Mouse (Mus musculus): ENCODE results near the gene Pum3. TPM values are rescaled to one million over a fixed set of nuclear protein-coding genes. Genes with fewer than 3 reads are reported as not detected.
A peak's percentile ranks its signal among the peaks of the same experiment; 100 is the strongest.

Gene Pum3
- 85.7 and 92.1 TPM in 2 replicates for polyA plus RNA-seq (2016; fragmentation: Nextera tagmentation; extraction: Ambion mirVana)

DNA sequence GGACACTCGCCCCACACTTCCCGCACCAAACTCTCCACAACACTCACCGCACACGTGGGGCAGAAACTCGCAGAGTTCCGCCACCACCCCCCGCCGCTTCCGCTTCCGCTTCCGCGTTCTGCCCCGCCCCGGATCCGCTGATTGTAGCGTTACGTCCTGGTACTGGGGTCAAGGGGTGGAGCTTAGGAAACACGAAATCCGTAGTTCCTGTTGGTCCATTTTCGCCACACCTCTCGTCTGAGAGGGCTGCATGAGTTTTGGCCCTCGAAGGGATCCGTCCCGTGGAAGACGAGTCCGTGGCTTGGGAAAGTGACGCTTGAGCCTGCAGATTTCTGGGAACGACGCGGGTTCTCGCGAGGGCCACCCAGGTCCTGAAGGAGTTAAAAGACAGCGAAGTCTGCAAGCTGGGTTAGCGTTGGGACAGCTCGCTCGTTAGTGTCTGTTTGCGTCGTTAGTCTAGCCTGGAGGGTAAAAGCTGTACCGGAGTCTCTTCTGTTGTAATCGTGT, at the start of gene Pum3:
Pum3 (minus strand) TSS at position 81 of the 507 bp plus-strand sequence.
- no peaks in the 10 kb centered on the region for H3K27me3 ChIP-seq
- H3K4me2 ChIP-seq: peak within 1 kb of the TSS; percentile 87
- peak within 1 kb of the TSS; percentile 81 for H3K4me3 ChIP-seq (replicated peaks)
- H3K9ac ChIP-seq: peak within 1 kb of the TSS; percentile 68
- WGBS: under 1% methylated on average over 40 of the region's 40 CpGs
- ATAC-seq (ENCODE audit: low FRiP score): peak; percentile 97
- peak within 1 kb of the TSS; percentile 82 for H3K27ac ChIP-seq
- H3K9me3 ChIP-seq: no peaks in the 10 kb centered on the region
- peaks cover 18% of the 10 kb centered on the region for H3K4me1 ChIP-seq
- H3K36me3 ChIP-seq (replicated peaks): peaks cover 12% of the 10 kb centered on the region

DNA sequence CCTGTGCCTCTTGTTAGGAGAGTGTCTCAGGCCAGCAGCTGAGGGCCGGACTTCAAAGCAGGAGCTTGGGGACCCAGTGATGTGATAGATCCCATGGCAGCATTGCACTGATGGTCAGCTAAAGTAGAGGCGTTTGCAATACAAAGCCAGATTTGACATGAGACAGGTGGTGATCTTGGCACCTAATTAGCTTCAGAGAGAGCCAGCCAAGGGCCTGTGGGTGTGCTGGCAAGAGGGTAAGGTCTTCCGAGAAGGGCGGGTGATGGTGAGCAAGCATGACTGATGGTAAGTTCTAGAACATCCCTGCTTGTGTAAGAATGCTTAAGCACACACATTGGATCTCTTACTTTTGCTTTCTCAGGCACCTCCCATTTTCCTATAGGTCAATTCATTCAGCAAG, 37.1 kb upstream of the Pum3 start:
- Histone ChIP-seq H3K4me3 (replicated peaks) (no peak overlapping the region), H3K4me2 (no peak overlapping the region), H3K27ac (no peak overlapping the region), H3K4me1 (no peaks in the 10 kb centered on the region), H3K36me3 (replicated peaks) (no peaks in the 10 kb centered on the region), H3K9me3 (no peaks in the 10 kb centered on the region), H3K9ac (no peak overlapping the region), H3K27me3 (no peaks in the 10 kb centered on the region)
- no peak for ATAC-seq (ENCODE audit: low FRiP score)
- WGBS: 87% methylated on average over 4 of the region's 4 CpGs

DNA sequence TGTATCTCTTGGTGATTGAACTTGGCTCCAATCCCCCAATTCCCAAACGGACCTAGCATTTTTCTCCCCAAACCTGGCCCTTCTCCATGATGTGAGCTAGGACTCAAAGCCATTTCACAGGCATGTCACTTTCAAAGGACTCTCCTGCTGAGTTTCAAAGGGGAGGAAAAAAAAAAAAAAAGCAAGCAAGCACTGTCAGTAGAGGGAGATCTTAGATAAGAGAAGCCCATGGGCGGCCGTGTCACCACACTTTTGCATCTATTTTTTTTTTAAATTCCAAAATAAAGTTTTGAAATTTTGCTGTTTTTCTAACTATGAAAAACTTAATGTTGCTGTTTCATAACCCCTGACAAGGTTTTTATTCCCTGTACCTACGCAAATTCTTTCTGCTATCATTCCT, 33.0 kb upstream of the Pum3 start:
- Histone ChIP-seq H3K4me2 (no peak overlapping the region), H3K4me3 (replicated peaks) (no peak overlapping the region), H3K9me3 (no peaks in the 10 kb centered on the region), H3K9ac (no peak overlapping the region), H3K27ac (no peak overlapping the region), H3K36me3 (replicated peaks) (no peaks in the 10 kb centered on the region), H3K27me3 (no peaks in the 10 kb centered on the region), H3K4me1 (no peaks in the 10 kb centered on the region)
- ATAC-seq (ENCODE audit: low FRiP score): no peak
- 78% methylated on average over 4 of the region's 4 CpGs for WGBS

GRCm38 (mm10) chr19:27450458-27450857, 20.8 kb upstream of the Pum3 start:
- ATAC-seq (ENCODE audit: low FRiP score): peak; percentile 20; the same call in 1 of the 2 replicates
- WGBS: 52% methylated on average over 4 of the region's 4 CpGs
- H3K4me1 ChIP-seq: peaks cover 3% of the 10 kb centered on the region; the same call in 1 of the 2 replicates

GRCm38 (mm10) chr19:27447515-27447914, 17.9 kb upstream of the Pum3 start:
- 27% methylated on average over 7 of the region's 7 CpGs for WGBS
- no peak overlapping the region for H3K4me2 ChIP-seq
- peak; percentile 46; the same call in 1 of the 2 replicates for ATAC-seq (ENCODE audit: low FRiP score)
- peaks cover 3% of the 10 kb centered on the region; the same call in 1 of the 2 replicates for H3K4me1 ChIP-seq
- H3K4me3 ChIP-seq (replicated peaks): no peak overlapping the region
- no peaks in the 10 kb centered on the region for H3K9me3 ChIP-seq
- no peak overlapping the region for H3K27ac ChIP-seq
- H3K9ac ChIP-seq: no peak overlapping the region
- no peaks in the 10 kb centered on the region for H3K36me3 ChIP-seq (replicated peaks)
- peaks cover 16% of the 10 kb centered on the region; the same call in 1 of the 2 replicates for H3K27me3 ChIP-seq

More at GRCm38 (mm10) chr19:27450458-27450857, 20.8 kb upstream of the Pum3 start:
- H3K9me3 ChIP-seq: no peaks in the 10 kb centered on the region
- H3K27ac ChIP-seq: no peak overlapping the region
- no peak overlapping the region for H3K4me2 ChIP-seq
- H3K4me3 ChIP-seq (replicated peaks): no peak overlapping the region
- no peaks in the 10 kb centered on the region for H3K36me3 ChIP-seq (replicated peaks)
- H3K27me3 ChIP-seq: peaks cover 14% of the 10 kb centered on the region; the same call in 1 of the 2 replicates
- no peak overlapping the region for H3K9ac ChIP-seq

GRCm38 (mm10) chr19:27441106-27441505, 11.5 kb upstream of the Pum3 start:
- no peak for ATAC-seq (ENCODE audit: low FRiP score)
- H3K4me2 ChIP-seq: no peak overlapping the region
- H3K4me1 ChIP-seq: no peaks in the 10 kb centered on the region
- no peak overlapping the region for H3K9ac ChIP-seq
- 83% methylated on average over 5 of the region's 5 CpGs for WGBS
- H3K27ac ChIP-seq: no peak overlapping the region
- H3K9me3 ChIP-seq: no peaks in the 10 kb centered on the region
- H3K27me3 ChIP-seq: 0 out of 2 replicates have a peak, but pooled peaks cover 5% of the 10 kb centered on the region
- H3K4me3 ChIP-seq (replicated peaks): no peak overlapping the region
- H3K36me3 ChIP-seq (replicated peaks): no peaks in the 10 kb centered on the region

- no peaks in the 10 kb centered on the region for H3K27me3 ChIP-seq
- no peaks in the 10 kb centered on the region for H3K4me1 ChIP-seq
- H3K27ac ChIP-seq: no peak overlapping the region
- no peak overlapping the region for H3K4me2 ChIP-seq
- no peaks in the 10 kb centered on the region for H3K36me3 ChIP-seq (replicated peaks)
- 86% methylated on average over 10 of the region's 10 CpGs for WGBS
- no peak for ATAC-seq (ENCODE audit: low FRiP score)
- no peaks in the 10 kb centered on the region for H3K9me3 ChIP-seq
- H3K9ac ChIP-seq: no peak overlapping the region
- H3K4me3 ChIP-seq (replicated peaks): no peak overlapping the region
Observed at GRCm38 (mm10) chr19:27437982-27438652, 8.5 kb upstream of the Pum3 start.

GRCm38 (mm10) chr19:27430406-27430805, 781 bp upstream of the Pum3 start:
- peak overlapping the region; percentile 68 for H3K9ac ChIP-seq
- ATAC-seq (ENCODE audit: low FRiP score): 0 out of 2 replicates have a peak, but pooled peaks have one; percentile 0
- H3K36me3 ChIP-seq (replicated peaks): peaks cover 6% of the 10 kb centered on the region
- peak overlapping the region; percentile 87 for H3K4me2 ChIP-seq
- H3K27ac ChIP-seq: peak overlapping the region; percentile 82
- WGBS: under 1% methylated on average over 10 of the region's 10 CpGs
- peak overlapping the region; percentile 81 for H3K4me3 ChIP-seq (replicated peaks)
- H3K4me1 ChIP-seq: peaks cover 18% of the 10 kb centered on the region
- no peaks in the 10 kb centered on the region for H3K9me3 ChIP-seq
- H3K27me3 ChIP-seq: no peaks in the 10 kb centered on the region

DNA sequence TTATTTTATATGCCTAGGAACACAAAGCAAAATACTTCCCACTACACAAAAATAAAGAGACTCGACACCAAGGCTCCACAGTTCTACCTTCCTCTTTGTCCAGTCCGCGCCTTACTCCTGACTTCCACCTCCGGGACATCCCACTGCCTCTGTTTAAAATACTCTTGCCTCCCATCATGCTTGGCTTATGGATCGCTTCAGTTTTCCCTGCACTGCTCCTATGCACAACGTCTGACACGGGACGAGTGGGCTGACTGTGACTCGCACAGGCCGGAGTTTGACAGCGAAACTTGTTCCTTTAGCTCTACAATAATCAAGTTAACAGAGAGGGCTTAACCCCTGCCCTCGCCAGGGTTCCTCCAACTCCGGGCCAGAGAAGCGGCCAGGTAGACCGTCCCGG, 344 bp downstream of the Pum3 start:
- Histone ChIP-seq H3K27me3 (no peaks in the 10 kb centered on the region), H3K27ac (no peak overlapping the region; the same call in 1 of the 2 replicates), H3K9me3 (no peaks in the 10 kb centered on the region), H3K4me2 (peak overlapping the region; percentile 82), H3K4me1 (peaks cover 18% of the 10 kb centered on the region), H3K4me3 (replicated peaks) (peak overlapping the region; percentile 81), H3K36me3 (replicated peaks) (peaks cover 17% of the 10 kb centered on the region), H3K9ac (peak overlapping the region; percentile 64)
- ATAC-seq (ENCODE audit: low FRiP score): no peak
- WGBS: 0% methylated on average over 16 of the region's 16 CpGs

DNA sequence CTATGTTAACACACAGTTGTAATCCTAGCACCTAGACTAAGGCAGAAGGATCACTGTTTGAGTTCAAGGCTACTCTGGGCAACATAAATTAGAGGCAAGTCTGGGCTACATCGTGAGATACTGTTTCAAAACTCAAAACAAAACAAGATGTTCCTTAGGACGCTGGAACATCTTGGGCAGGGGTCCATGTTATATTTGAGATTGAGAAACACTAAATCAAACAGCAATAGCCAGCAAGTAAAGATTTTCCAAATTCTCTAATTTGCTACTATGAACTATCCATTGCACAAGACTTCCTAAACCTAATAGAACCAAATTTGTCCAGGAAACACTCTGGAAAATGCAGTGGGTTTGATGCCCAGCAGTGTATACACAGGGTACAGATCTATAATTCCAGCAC, 1.8 kb downstream of the Pum3 start:
- no peak overlapping the region for H3K4me2 ChIP-seq
- H3K27ac ChIP-seq: no peak overlapping the region
- H3K4me1 ChIP-seq: peaks cover 18% of the 10 kb centered on the region
- H3K9ac ChIP-seq: no peak overlapping the region
- no peak for ATAC-seq (ENCODE audit: low FRiP score)
- peaks cover 30% of the 10 kb centered on the region for H3K36me3 ChIP-seq (replicated peaks)
- H3K4me3 ChIP-seq (replicated peaks): no peak overlapping the region
- WGBS: 82% methylated on average over 2 of the region's 2 CpGs
- H3K27me3 ChIP-seq: no peaks in the 10 kb centered on the region
- no peaks in the 10 kb centered on the region for H3K9me3 ChIP-seq

DNA sequence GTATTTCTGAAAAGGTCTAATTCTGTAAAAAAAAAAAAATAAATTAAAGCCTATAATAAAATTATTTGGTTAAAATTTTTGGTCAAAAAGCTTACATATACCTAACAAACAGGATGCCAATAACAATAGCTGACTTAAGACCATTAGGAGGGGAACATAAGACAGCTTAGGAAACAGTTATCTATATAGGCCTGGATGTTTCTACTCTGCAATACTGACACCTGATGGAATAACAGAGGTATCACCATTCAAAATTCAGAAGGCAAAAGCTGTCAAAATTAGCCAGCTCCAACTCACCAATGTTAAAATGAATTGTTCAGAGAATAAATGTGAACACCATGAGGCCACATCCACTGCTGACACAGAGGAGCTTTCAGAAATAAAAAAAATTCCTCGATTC, 3.2 kb downstream of the Pum3 start:
- no peaks in the 10 kb centered on the region for H3K27me3 ChIP-seq

DNA sequence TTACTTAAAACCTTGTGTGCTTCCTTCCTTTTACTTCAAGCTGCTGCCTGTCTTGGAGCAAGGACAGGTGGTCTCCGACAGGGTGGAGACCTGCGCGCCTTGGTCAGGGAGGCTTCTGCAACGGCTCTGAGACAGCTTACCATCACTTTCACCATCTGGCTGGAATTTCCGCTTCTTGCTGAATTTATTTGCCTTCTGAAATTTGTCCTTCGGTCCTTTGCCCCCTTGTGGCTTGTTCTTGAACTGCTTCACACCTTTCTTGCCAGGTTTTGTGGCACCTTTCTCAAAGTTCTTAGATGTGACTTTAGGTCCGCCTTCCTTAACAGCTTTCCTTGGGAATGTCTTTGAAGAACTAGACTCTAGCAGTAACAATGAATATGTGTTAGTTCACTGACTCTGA, 4.0 kb downstream of the Pum3 start:
- no peak overlapping the region for H3K4me2 ChIP-seq
- H3K9ac ChIP-seq: no peak overlapping the region
- ATAC-seq (ENCODE audit: low FRiP score): no peak
- no peaks in the 10 kb centered on the region for H3K27me3 ChIP-seq
- WGBS: 82% methylated on average over 7 of the region's 7 CpGs
- H3K4me1 ChIP-seq: peaks cover 11% of the 10 kb centered on the region
- no peak overlapping the region for H3K27ac ChIP-seq
- no peak overlapping the region for H3K4me3 ChIP-seq (replicated peaks)
- no peaks in the 10 kb centered on the region for H3K9me3 ChIP-seq
- peaks cover 50% of the 10 kb centered on the region for H3K36me3 ChIP-seq (replicated peaks)

More for the DNA sequence above, 3.2 kb downstream of the Pum3 start:
- Histone ChIP-seq H3K9me3 (no peaks in the 10 kb centered on the region), H3K9ac (no peak overlapping the region), H3K4me3 (replicated peaks) (no peak overlapping the region), H3K4me2 (no peak overlapping the region), H3K27ac (no peak overlapping the region), H3K4me1 (peaks cover 18% of the 10 kb centered on the region), H3K36me3 (replicated peaks) (peaks cover 43% of the 10 kb centered on the region)
- 89% methylated on average over 1 of the region's 1 CpGs for WGBS
- ATAC-seq (ENCODE audit: low FRiP score): no peak

- ATAC-seq (ENCODE audit: low FRiP score): no peak
- Histone ChIP-seq H3K27ac (no peak overlapping the region), H3K4me3 (replicated peaks) (no peak overlapping the region), H3K9me3 (no peaks in the 10 kb centered on the region), H3K9ac (no peak overlapping the region), H3K27me3 (no peaks in the 10 kb centered on the region), H3K4me2 (no peak overlapping the region), H3K4me1 (no peaks in the 10 kb centered on the region), H3K36me3 (replicated peaks) (peaks cover 70% of the 10 kb centered on the region)
- WGBS: 93% methylated on average over 4 of the region's 4 CpGs
Observed at GRCm38 (mm10) chr19:27417375-27417774, 12.2 kb downstream of the Pum3 start.
